ENCODE assay signal across 9 mouse cellular contexts in the genomic region with DNA sequence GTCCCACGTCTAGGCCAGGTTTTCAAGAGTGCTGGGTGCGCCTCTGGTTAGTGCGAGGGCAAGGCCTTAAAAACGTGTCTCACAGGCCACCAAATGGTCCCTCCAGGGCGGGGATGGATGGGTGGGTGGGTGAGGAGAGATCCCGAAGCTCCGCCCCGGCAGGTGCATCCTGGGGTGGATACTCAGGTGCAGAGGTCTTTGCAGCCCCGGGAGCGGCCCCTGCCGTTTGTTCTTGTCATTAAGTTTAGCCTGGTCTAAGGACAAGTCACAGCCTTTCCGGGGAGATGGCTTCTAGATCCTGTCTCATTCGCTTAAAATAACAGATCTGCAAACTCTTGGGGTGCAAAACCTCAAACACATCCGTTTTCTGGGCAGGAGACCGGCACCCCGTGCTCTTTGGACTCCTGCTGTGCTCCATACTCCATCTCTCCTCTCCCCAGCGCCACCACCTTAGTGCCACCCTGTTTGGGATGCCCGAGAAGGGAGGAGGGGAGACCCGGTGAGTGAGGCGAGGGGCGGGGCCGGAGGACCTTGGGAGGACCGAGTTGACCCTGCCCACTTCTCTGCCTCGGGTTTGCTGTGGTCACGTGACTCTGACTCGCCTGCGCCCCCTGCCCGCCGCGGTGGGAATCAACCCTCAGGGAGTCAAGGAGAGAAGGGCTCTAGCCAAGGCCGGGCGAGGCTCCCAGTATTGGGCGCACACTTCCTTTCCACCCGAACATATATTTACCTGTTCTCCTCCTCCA. TPM values are rescaled to one million over a fixed set of nuclear protein-coding genes. Genes with fewer than 3 reads are reported as not detected.
A peak's percentile ranks its signal among the peaks of the same experiment; 100 is the strongest.
DNase-seq lines count a peak whose midpoint lies in the region; ATAC-seq lines count a peak whose summit lies in the region.
"Had no signal": no experiment of that assay in that cellular context is flagged by ENCODE, and none has a peak within 500 bp of the region (broad histone marks: within the 10 kb centered on the region; RNA-seq: fewer than 3 reads in every experiment).

No protein-coding gene starts in this region.

- peak overlapping the region; percentile 54 for H3K4me2 ChIP-seq in heart, embryonic 13.5 days
- peak overlapping the region; percentile 34 for H3K4me2 ChIP-seq in kidney, embryonic 16.5 days (replicated peaks; ENCODE audit: low read depth, low read length)

- peak; percentile 52 to 56 for DNase-seq in B cell, adult 2 months
- DNase-seq in adrenal gland, adult 2 months: peak; percentile 72
- peak; percentile 96 for DNase-seq in embryonic facial prominence, embryonic 10.5 days (ENCODE audit: low spot score)
- peak; percentile 79 for DNase-seq in lung, postnatal 14 days
- DNase-seq in spleen, postnatal 10 days (ENCODE audit: low spot score in 2 of 2): peak; percentile 31 to 74
- no peak for DNase-seq in right cerebral cortex, adult 18-20 months

- no peaks in the 10 kb centered on the region for H3K9me3 ChIP-seq in embryonic facial prominence, embryonic 10.5 days
- no peaks in the 10 kb centered on the region for H3K9me3 ChIP-seq in heart, embryonic 13.5 days
- 0 out of 2 replicates have a peak, but pooled peaks cover 3% of the 10 kb centered on the region for H3K9me3 ChIP-seq in kidney, embryonic 16.5 days (ENCODE audit: low read length)

- H3K27ac ChIP-seq in embryonic facial prominence, embryonic 10.5 days (replicated peaks): no peak overlapping the region
- no peak overlapping the region for H3K27ac ChIP-seq in heart, embryonic 13.5 days (replicated peaks)
- H3K27ac ChIP-seq in kidney, embryonic 16.5 days (ENCODE audit: low read length): no peak overlapping the region

- peaks cover 100% of the 10 kb centered on the region for H3K27me3 ChIP-seq in embryonic facial prominence, embryonic 10.5 days (replicated peaks; ENCODE audit: low read depth, poor library complexity, severe bottlenecking)
- peaks cover 99% of the 10 kb centered on the region for H3K27me3 ChIP-seq in heart, embryonic 13.5 days (replicated peaks)
- H3K27me3 ChIP-seq in kidney, embryonic 16.5 days (ENCODE audit: insufficient read depth, low read length): peaks cover 94% of the 10 kb centered on the region

- 3% methylated on average over 34 of the region's 34 CpGs for WGBS in embryonic facial prominence, embryonic 10.5 days
- 4% methylated on average over 34 of the region's 34 CpGs for WGBS in heart, embryonic 13.5 days
- whole genome bisulfite sequencing in kidney, embryonic 16.5 days: 3% methylated on average over 34 of the region's 34 CpGs

- H3K36me3 ChIP-seq in embryonic facial prominence, embryonic 10.5 days (replicated peaks): no peaks in the 10 kb centered on the region
- no peaks in the 10 kb centered on the region for H3K36me3 ChIP-seq in heart, embryonic 13.5 days
- H3K36me3 ChIP-seq in kidney, embryonic 16.5 days (ENCODE audit: insufficient read depth, low read length): no peaks in the 10 kb centered on the region

- no peak overlapping the region for H3K9ac ChIP-seq in heart, embryonic 13.5 days
- no peak overlapping the region for H3K9ac ChIP-seq in kidney, embryonic 16.5 days (replicated peaks; ENCODE audit: low read length)

- peaks cover 44% of the 10 kb centered on the region for H3K4me1 ChIP-seq in embryonic facial prominence, embryonic 10.5 days
- peaks cover 24% of the 10 kb centered on the region for H3K4me1 ChIP-seq in heart, embryonic 13.5 days
- H3K4me1 ChIP-seq in kidney, embryonic 16.5 days (ENCODE audit: insufficient read depth, low read length): peaks cover 10% of the 10 kb centered on the region; the same call in 1 of the 2 replicates

- peak overlapping the region; percentile 41 for H3K4me3 ChIP-seq in embryonic facial prominence, embryonic 10.5 days
- peak overlapping the region; percentile 21 for H3K4me3 ChIP-seq in heart, embryonic 13.5 days
- peak overlapping the region; percentile 24 for H3K4me3 ChIP-seq in kidney, embryonic 16.5 days (ENCODE audit: low read length)

- ATAC-seq in heart, embryonic 13.5 days (ENCODE audit: extremely low read depth, insufficient number of reproducible peaks, low FRiP score, low TSS enrichment): no peak
- peak; percentile 63 for ATAC-seq in kidney, embryonic 16.5 days (ENCODE audit: low FRiP score, low TSS enrichment)

RNA-seq across cellular contexts. Expression of a gene that starts 9.2 kb away (rescaled TPM):
- not detected for total RNA-seq in adrenal gland, adult 2 months (2021)
- polyA plus RNA-seq in adrenal gland, adult 2 months (2012; rRNA removed): 0.10 TPM in 1 of 2 replicates, not detected in the other
- polyA plus RNA-seq in embryonic facial prominence, embryonic 10.5 days (2016; fragmentation: Nextera tagmentation; extraction: Ambion mirVana): 8.7 and 11.1 TPM in 2 replicates
- 0.13 and 0.29 TPM in 2 replicates for polyA plus RNA-seq in heart, embryonic 13.5 days (2015; fragmentation: Nextera tagmentation; extraction: Ambion mirVana)
- polyA plus RNA-seq in kidney, embryonic 16.5 days (2015; fragmentation: Nextera tagmentation; extraction: Ambion mirVana): 0.22 and 0.23 TPM in 2 replicates
- polyA plus RNA-seq: frontal cortex, adult 2 months had no signal
